Comparison of ENCODE assay signal across 19 mouse cellular contexts in genomic region chr2:148192946-148193345, GRCm38 (mm10).
DNase-seq lines count a peak whose midpoint lies in the region; ATAC-seq lines count a peak whose summit lies in the region.
"Had no signal": no experiment of that assay in that cellular context is flagged by ENCODE, and none has a peak within 500 bp of the region (broad histone marks: within the 10 kb centered on the region; RNA-seq: fewer than 3 reads in every experiment).

No protein-coding gene starts in this region.

- no peaks in the 10 kb centered on the region for H3K9me3 ChIP-seq in embryonic facial prominence, embryonic 14.5 days (ENCODE audit: control insufficient read depth, low read length)
- H3K9me3 ChIP-seq in embryonic facial prominence, embryonic 10.5 days, result no peaks in the 10 kb centered on the region
- no peaks in the 10 kb centered on the region for H3K9me3 ChIP-seq in kidney, embryonic 16.5 days (ENCODE audit: low read length)
- H3K9me3 ChIP-seq: forebrain, embryonic 15.5 days; lung, embryonic 15.5 days; midbrain, embryonic 12.5 days had no signal

- 0 out of 2 replicates have a peak, but pooled peaks cover 4% of the 10 kb centered on the region for H3K4me1 ChIP-seq in embryonic facial prominence, embryonic 14.5 days (ENCODE audit: control insufficient read depth, insufficient read depth, low read length)
- H3K4me1 ChIP-seq in embryonic facial prominence, embryonic 10.5 days, result peaks cover 23% of the 10 kb centered on the region
- peaks cover 7% of the 10 kb centered on the region; the same call in 1 of the 2 replicates for H3K4me1 ChIP-seq in kidney, embryonic 16.5 days (ENCODE audit: insufficient read depth, low read length)
- H3K4me1 ChIP-seq: forebrain, embryonic 15.5 days; midbrain, embryonic 12.5 days had no signal

- H3K4me3 ChIP-seq in embryonic facial prominence, embryonic 14.5 days (ENCODE audit: low read depth, low read length), result no peak overlapping the region
- no peak overlapping the region for H3K4me3 ChIP-seq in embryonic facial prominence, embryonic 10.5 days
- H3K4me3 ChIP-seq in kidney, embryonic 16.5 days (ENCODE audit: low read length), result no peak overlapping the region
- H3K4me3 ChIP-seq: forebrain, embryonic 15.5 days; heart, adult 2 months; lung, embryonic 15.5 days; midbrain, embryonic 12.5 days had no signal

- H3K36me3 ChIP-seq in embryonic facial prominence, embryonic 14.5 days (ENCODE audit: control insufficient read depth, insufficient read depth, low read length), result no peaks in the 10 kb centered on the region
- no peaks in the 10 kb centered on the region for H3K36me3 ChIP-seq in embryonic facial prominence, embryonic 10.5 days (replicated peaks)
- H3K36me3 ChIP-seq in kidney, embryonic 16.5 days (ENCODE audit: insufficient read depth, low read length), result no peaks in the 10 kb centered on the region
- H3K36me3 ChIP-seq: forebrain, embryonic 15.5 days; lung, embryonic 15.5 days; midbrain, embryonic 12.5 days had no signal

- DNase-seq in embryonic facial prominence, embryonic 14.5 days (ENCODE audit: low spot score), result peak; percentile 46
- DNase-seq in embryonic facial prominence, embryonic 10.5 days (ENCODE audit: low spot score), result no peak
- DNase-seq in kidney, postnatal 25 days, result peak; percentile 11 to 33
- peak; percentile 47 for DNase-seq in 3T3-L1 (ENCODE audit: low read depth, low spot score)
- DNase-seq in gastrocnemius, postnatal 4 days (ENCODE audit: low spot score in 2 of 2), result peak; percentile 31 to 55
- DNase-seq in thymus, postnatal 10 days (ENCODE audit: low spot score in 2 of 2), result no peak
- DNase-seq in T-cell, adult 2 months (ENCODE audit: low spot score), result no peak
- DNase-seq: cerebellum, adult 18-20 months; liver; right cerebral cortex, postnatal 25 days; thymus, postnatal 25 days had no signal

- WGBS in embryonic facial prominence, embryonic 14.5 days, result 38% methylated on average over 4 of the region's 4 CpGs
- WGBS in embryonic facial prominence, embryonic 10.5 days, result 63% methylated on average over 4 of the region's 4 CpGs
- WGBS in kidney, embryonic 16.5 days, result 33% methylated on average over 4 of the region's 4 CpGs

- no peak overlapping the region for H3K9ac ChIP-seq in embryonic facial prominence, embryonic 14.5 days (ENCODE audit: low read depth, low read length)
- H3K9ac ChIP-seq in kidney, embryonic 16.5 days (replicated peaks; ENCODE audit: low read length), result no peak overlapping the region
- H3K9ac ChIP-seq: forebrain, embryonic 15.5 days; hindbrain, embryonic 14.5 days; lung, embryonic 15.5 days; midbrain, embryonic 12.5 days had no signal

- no peak overlapping the region for H3K4me2 ChIP-seq in embryonic facial prominence, embryonic 14.5 days (ENCODE audit: low read depth, low read length)
- H3K4me2 ChIP-seq in kidney, embryonic 16.5 days (replicated peaks; ENCODE audit: low read depth, low read length), result no peak overlapping the region
- H3K4me2 ChIP-seq: forebrain, embryonic 15.5 days; hindbrain, embryonic 14.5 days; lung, embryonic 15.5 days; midbrain, embryonic 12.5 days had no signal

- ATAC-seq in embryonic facial prominence, embryonic 14.5 days (ENCODE audit: low read depth), result no peak
- no peak for ATAC-seq in kidney, embryonic 16.5 days (ENCODE audit: low FRiP score, low TSS enrichment)
- ATAC-seq: forebrain, embryonic 15.5 days; Patski had no signal

- H3K27me3 ChIP-seq in embryonic facial prominence, embryonic 14.5 days (replicated peaks; ENCODE audit: control insufficient read depth, insufficient read depth, low read length), result no peaks in the 10 kb centered on the region
- H3K27me3 ChIP-seq in embryonic facial prominence, embryonic 10.5 days (replicated peaks; ENCODE audit: low read depth, poor library complexity, severe bottlenecking), result no peaks in the 10 kb centered on the region
- H3K27me3 ChIP-seq in kidney, embryonic 16.5 days (ENCODE audit: insufficient read depth, low read length), result no peaks in the 10 kb centered on the region
- H3K27me3 ChIP-seq: forebrain, embryonic 15.5 days; lung, embryonic 15.5 days; midbrain, embryonic 12.5 days; Patski had no signal

- no peak overlapping the region for H3K27ac ChIP-seq in embryonic facial prominence, embryonic 14.5 days (replicated peaks; ENCODE audit: low read depth, low read length)
- no peak overlapping the region for H3K27ac ChIP-seq in embryonic facial prominence, embryonic 10.5 days (replicated peaks)
- H3K27ac ChIP-seq in kidney, embryonic 16.5 days (ENCODE audit: low read length), result no peak overlapping the region
- H3K27ac ChIP-seq: forebrain, embryonic 15.5 days; heart, adult 2 months; hindbrain, embryonic 14.5 days; kidney, postnatal 0 days; lung, embryonic 15.5 days; midbrain, embryonic 12.5 days had no signal

Comparison
In these comparisons a context has a peak if more than half of its experiments do, and no peak if none do; other contexts are left out.
1. DNase-seq: peak in embryonic facial prominence, embryonic 14.5 days (single experiment), kidney, postnatal 25 days (2 of 2), 3T3-L1 (single experiment) and gastrocnemius, postnatal 4 days (2 of 2); none in embryonic facial prominence, embryonic 10.5 days (single experiment), thymus, postnatal 10 days (0 of 2) and T-cell, adult 2 months (single experiment).